Mouse (Mus musculus) myocyte (in vitro differentiated cells): Measurements from ENCODE around the gene Slc3a2.

Source experiments
- CEBPB ChIP-seq: IDR thresholded peaks from 2 replicates; pipeline ENCODE4 v1.6.1; 2011; ENCODE audit warnings: mild to moderate bottlenecking, moderate library complexity; ENCODE audit not compliant: poor library complexity, insufficient read depth, severe bottlenecking
- MAX ChIP-seq: IDR thresholded peaks from one replicate; pipeline ENCODE4 v1.6.1; 2011; ENCODE audit warnings: low read depth, mild to moderate bottlenecking, control low read depth
- MYOD1 ChIP-seq, 3 experiments: IDR thresholded peaks; one replicate each; pipeline ENCODE4 v1.6.1; 2011; ENCODE audit warnings: control low read depth in 2 of 3, low read depth in 2 of 3, mild to moderate bottlenecking in 2 of 3, moderate library complexity in 1 of 3; ENCODE audit not compliant: insufficient read length in 2 of 3, control insufficient read depth in 1 of 3
- POLR2A ChIP-seq: IDR thresholded peaks from one replicate; pipeline ENCODE4 v1.6.1; 2011; ENCODE audit warnings: low read depth, mild to moderate bottlenecking, control low read depth, moderate library complexity; ENCODE audit not compliant: insufficient read length
- TCF12 ChIP-seq: IDR thresholded peaks from one replicate; pipeline ENCODE4 v1.6.1; 2011; ENCODE audit warnings: mild to moderate bottlenecking, control low read depth; ENCODE audit not compliant: poor library complexity, insufficient read depth, severe bottlenecking
- USF1 ChIP-seq: IDR thresholded peaks from one replicate; pipeline ENCODE4 v1.6.1; 2011; ENCODE audit warnings: low read depth, mild to moderate bottlenecking, control low read depth, moderate library complexity

GRCm38 (mm10) chr19:8755652-8756051 lies 32.5 kb upstream of the Slc3a2 start:
- TF ChIP-seq POLR2A, result no peak
- TF ChIP-seq USF1, result no peak
- no peak for TF ChIP-seq TCF12
- no peak for TF ChIP-seq MYOD1 (IDR thresholded peaks at IDR 0.05; ENCODE audit: control insufficient read depth in 1 of 3, insufficient read length in 2 of 3, low read depth in 2 of 3)
- no peak for TF ChIP-seq MAX
- TF ChIP-seq CEBPB, result no peak
